Mouse (Mus musculus): ENCODE data around the gene Myt1. TPM values are rescaled to one million over a fixed set of nuclear protein-coding genes. Genes with fewer than 3 reads are reported as not detected.

Gene Myt1
- total RNA-seq, 2 experiments from 2014 or later, result 26.4 to 34.5 TPM

Other genes with a start within 250 kb of the Myt1 start
- 100 to 1,000 TPM; 272 to 281 TPM for gene Dnajc5, start 242.8 kb upstream of the Myt1 start, total RNA-seq (2021)
- gene Uckl1, start 178.4 kb upstream of the Myt1 start, total RNA-seq (2021), result 10 to 100 TPM; 53.3 to 73.1 TPM
- gene Prpf6, start 171.5 kb upstream of the Myt1 start, total RNA-seq (2021), result 10 to 100 TPM; 57.9 to 58.8 TPM
- gene Zfp512b, start 170.5 kb upstream of the Myt1 start, total RNA-seq (2021), result 100 to 1,000 TPM in 1 of 2 experiments, 10 to 100 TPM in 1; 82.8 to 114 TPM
- 10 to 100 TPM; 11.7 to 14.2 TPM for gene Samd10, start 164.1 kb upstream of the Myt1 start, total RNA-seq (2021)
- gene Gm29797, start 106.3 kb upstream of the Myt1 start, total RNA-seq (2021), result 1 to 10 TPM in 1 of 2 experiments, under 1 TPM in 1; 0.49 to 1.0 TPM
- gene Sox18, start 91.7 kb upstream of the Myt1 start, total RNA-seq (2021), result 10 to 100 TPM; 10.6 to 14.8 TPM
- gene Tcea2, start 83.0 kb upstream of the Myt1 start, total RNA-seq (2021), result 10 to 100 TPM; 53.7 to 65.7 TPM
- gene Rgs19, start 69.4 kb upstream of the Myt1 start, total RNA-seq (2021), result 10 to 100 TPM; 32.2 to 39.5 TPM
- gene Lkaaear1, start 64.9 kb upstream of the Myt1 start, total RNA-seq (2021), result not detected
- gene Oprl1, start 48.3 kb upstream of the Myt1 start, total RNA-seq (2021), result 10 to 100 TPM; 44.6 to 52.6 TPM
- 10 to 100 TPM; 84.9 to 86.9 TPM for gene Pcmtd2, start 74.5 kb downstream of the Myt1 start, total RNA-seq (2021)
- gene Polr3k, start 101.0 kb downstream of the Myt1 start, total RNA-seq (2021), result 10 to 100 TPM; 26.0 to 27.9 TPM
- not detected for gene Gm14496, start 227.8 kb downstream of the Myt1 start, total RNA-seq (2021)